Mouse (Mus musculus) cerebellum, postnatal 4 days (tissue): ENCODE results near the gene Adamtsl3.
"Not testable (repeated sequence)": the region's sequence is repeated elsewhere in the genome, so short reads cannot be mapped to it uniquely, and the experiment has no call there.

ENCODE experiments used
- DNase-seq, 2 experiments: peaks; one replicate each; pipeline ENCODE4 v3.0.0; 2022; ENCODE audit warnings: low spot score in 2 of 2, mixed read lengths in 1 of 2

Adamtsl3 gene

DNA sequence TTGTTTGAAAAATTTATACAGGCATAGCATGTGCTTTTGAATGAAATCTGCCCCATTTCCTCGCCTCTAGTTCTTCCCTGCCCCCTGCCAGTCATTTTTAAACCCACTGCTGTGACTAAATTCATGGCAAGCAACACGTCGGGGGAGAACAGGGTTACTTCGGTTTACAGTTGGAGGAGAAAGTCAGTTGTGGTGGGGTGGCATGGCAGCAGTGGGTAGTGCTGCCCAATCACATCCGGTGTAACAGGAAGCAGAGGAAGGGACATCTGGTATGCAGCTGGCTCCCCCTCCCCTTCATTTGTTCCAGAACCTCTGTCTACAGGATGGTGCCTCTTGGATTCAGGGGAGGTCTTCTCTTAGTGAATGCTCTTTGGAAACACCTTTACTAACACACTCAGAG lies 25.6 kb downstream of the Adamtsl3 start:
- no peak for DNase-seq

DNA sequence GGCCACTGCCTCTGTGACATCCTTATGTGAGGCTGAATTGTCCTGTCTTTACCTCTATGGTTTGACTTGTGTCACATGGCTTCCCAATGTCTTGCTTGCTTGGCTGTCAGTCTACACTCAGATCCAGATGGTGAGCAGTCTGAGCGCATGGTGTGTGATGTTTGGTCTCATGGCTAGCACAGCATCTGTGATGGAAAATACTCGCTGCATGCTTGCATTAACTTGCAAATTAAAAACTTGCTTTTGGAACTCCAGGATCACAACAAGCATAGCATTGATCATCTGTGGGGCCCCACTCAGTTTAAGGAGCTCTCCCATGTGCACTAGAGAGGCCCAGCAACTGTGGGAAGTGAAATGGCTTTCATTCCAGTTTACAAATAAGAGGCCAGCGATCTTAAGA lies 29.1 kb downstream of the Adamtsl3 start:
- no peak for DNase-seq

DNA sequence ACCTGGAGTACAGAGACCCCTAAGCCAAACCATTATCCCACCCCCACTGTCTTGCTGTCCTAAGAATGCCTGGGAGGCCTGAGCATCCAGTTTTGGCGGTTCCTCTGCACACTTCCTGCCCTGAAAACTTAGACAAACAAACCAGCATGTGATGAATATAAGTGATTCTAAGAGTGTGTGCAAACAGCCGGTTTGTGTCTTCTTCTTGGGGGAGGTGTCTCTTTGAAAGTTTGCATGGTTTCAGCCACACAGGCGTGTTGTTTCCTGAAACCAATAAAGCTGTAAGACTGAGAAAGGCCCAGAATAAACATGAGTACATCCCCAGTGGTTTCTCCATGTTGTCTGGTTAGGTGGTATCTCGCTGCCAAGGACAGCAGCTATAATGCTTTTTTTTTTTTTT lies 30.6 kb downstream of the Adamtsl3 start:
- no peak for DNase-seq

DNA sequence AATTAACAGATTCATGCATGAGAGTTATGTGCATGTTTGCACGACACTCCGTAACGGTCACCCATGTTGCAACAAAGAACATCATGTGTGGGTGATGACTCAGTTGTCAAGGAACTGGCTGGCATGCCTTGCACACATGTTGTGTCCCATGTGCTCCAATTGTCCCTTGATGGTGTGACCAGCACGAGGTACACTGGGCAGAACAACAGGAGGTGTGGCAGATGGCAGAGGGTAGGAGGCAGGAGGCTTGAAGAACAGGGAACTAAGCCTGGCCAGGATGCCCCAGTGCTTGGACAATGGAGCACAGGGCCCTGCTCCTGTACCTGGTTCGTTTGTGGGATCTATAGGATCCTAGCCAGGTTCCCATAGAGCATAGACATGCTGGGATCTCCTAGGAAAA lies 31.0 kb downstream of the Adamtsl3 start:
- DNase-seq = no peak

DNA sequence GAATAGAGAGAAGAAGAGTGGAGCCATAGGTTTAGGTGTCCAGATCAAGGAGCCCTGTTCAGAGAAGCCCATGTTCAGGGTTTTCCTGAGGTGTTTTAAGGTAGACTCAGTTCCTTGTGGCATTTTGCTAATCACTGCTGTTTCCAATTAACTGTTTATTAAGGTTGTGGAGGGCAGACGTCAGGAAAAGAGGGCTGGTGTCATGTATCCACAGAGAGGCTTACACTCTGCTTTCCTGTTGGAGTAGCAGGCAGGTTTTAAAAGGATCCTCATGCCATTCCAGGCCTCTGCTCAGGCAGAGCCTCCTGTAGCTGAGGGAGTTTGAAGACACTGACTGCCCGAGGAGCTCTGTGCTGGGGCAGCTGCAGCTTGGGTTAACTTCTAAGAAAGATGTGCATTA lies 32.6 kb downstream of the Adamtsl3 start:
- no peak for DNase-seq

DNA sequence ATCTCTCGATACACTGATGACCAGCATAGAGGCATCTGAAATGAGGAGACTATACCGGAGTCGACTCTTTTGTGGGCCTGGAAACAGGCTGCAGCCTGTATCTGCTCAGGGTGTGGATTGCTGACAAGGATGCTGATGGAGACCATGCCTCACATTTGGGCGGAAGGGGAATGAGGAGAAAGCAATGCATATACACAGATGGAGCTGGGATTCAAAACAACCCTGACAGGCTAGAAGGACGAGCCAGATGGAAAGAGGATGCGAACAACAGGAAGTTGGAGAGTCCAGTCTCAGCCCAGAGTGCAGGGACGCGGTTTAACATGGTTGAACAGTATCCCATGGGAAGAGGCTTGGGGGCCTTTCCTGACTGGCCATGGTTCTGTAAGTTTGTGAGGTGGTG lies 34.6 kb downstream of the Adamtsl3 start:
- no peak for DNase-seq

DNA sequence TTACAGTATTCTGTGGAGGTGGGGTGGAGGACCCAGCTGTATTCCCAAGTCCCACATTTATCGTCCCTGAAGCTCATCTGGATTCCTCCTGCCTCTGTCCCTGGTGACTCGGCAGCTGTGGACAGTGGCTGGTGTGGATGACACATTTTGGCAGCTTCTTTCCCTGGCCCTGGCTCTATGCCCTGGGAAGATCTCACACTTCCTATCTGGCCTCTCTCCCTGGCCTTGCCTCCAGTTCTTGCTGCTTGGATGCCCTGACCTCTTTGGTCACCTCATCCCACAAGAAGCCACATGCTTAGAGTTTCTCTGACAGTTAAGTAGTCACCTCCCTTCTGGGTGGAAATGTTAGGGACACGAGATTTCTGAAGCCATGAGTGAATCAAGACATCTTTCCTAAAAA lies 35.9 kb downstream of the Adamtsl3 start:
- peak in 1 of 2 experiments; percentile 10 for DNase-seq

DNA sequence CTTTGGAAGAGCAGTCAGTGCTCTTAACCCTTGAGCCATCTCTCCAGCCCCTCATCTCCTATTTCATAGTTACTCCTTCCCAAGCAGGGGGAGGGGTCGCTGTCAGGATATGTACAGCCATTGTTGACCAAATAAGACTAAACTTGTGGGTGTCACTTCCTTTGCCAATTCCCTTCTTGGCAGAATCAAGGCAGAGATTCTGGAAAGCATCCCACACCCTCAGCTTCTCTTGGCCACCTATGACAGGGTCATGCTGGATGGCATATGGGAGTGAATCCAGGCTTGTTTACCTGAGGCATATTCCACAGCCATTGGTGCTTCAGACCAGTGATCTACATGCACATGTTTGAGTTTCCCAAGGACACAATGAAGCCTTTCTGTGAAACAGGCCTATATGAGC lies 42.8 kb downstream of the Adamtsl3 start:
- no peak for DNase-seq

DNA sequence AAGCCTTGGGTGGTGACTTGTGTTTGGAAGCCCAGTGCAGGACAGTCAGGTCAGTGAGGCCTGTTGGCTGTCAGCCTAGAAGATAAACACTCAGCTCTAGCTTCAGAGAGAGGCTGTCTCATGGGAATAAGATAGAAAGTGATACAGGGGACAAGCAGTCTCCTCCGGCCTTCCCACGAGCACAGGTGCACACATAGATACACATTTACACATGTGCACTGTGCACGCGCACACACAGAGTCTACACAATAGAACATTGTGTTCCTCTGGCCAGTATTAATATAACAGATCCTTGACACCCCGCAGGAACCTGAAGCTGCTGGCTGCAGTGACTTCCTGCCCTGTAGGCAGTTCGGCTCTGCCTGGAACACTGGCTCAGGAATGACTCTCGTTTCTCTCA lies 44.3 kb downstream of the Adamtsl3 start:
- DNase-seq = no peak

DNA sequence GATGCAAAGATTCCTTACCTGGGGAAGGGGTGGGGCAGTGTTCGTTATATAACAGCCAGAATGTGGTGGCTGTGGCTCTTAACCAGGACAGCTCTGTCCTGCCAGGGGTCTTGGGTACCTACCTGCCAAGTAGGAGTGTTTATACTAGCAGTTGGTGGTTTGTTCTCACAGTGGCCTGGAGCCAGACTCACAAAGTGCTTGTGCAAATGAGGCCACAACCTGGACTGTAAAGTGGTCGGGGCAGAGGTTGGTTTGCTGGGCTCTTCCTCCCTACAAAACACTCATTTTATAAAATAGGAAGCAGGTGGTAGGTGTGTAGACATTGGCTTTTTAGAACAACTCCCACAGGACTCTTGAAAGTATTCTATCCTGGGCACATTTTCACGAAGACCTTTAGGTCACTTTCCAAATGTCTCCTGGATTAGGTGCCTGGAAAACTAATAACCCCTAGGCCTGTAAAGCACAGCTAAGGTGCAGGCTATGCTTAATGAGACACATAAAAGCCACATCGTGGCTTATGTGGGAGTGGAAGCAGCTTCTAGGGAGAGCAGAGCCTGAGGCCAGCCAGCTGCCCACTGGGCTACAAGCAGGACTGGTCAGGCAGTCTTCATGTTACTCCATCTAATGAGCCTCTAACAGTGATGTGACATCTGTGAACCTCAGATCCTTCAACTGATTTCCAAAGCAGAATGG lies 47.5 kb downstream of the Adamtsl3 start:
- no peak for DNase-seq

DNA sequence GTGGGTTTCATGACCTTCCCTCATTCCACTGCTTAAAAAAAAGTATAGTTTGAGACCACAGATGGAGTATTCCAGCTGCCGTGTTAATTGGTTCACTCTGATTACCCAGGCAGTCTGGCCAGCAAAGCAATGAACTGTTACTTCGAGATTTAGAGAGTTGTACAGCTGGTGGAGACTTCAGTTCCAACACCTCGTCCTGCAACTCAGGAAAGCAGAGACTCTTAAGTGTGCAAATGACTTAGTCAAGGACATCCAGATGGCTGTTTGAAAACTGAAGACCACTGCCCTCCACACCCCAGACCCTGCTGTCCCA lies 48.0 kb downstream of the Adamtsl3 start:
- no peak for DNase-seq

DNA sequence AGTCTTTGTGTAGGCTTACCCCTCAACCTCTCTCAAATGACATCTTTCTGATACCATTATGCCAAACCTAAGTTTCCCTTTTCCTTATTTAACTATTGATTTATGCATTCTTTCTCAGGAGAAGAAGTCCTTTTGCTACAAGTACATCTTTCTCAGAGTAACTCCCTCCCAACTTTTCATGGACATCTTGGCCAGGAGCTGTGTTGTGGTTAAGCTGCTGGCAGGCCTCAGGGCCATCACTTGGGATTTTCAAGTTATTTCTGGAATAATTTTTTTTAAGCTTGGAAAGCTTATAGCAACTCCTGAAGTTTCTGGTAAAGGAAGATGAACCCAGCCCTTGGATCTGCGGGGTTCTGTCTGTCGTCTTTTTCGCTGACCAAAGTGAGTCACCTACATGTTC lies 51.6 kb downstream of the Adamtsl3 start:
- no peak for DNase-seq

DNA sequence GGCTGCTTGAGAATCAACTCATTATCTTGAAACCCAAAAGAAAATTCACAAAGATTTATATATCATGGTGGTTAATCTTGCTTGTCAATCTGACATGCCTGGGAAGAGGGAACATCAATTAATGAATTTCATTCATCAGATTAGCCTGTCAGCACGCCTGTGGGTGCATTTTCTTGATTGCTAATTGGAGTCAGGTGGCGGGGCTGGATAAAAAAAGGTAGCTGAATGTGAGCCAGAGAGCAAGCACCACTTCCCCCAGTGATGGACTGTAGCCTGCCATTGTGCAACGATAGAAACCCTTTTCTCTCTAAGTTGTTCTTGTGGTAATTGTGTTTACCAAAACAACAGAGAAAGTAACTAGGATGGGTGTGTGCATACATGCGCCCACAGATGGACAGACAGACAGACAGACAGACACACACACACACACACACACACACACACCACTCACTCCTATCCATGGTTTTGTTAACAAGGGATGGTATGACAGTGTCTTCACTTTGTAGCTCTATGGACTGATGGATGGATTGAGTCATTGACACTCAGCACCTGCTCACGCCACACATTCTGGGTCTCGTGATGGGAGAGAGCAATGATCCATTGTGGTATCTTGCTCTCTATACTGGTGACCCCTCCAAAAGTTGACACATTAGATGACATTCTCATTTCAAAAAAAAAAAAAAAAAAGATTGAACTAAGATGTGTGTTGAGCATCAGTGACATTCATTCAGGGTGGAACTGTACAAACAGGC lies 59.1 kb downstream of the Adamtsl3 start:
- DNase-seq = no peak

DNA sequence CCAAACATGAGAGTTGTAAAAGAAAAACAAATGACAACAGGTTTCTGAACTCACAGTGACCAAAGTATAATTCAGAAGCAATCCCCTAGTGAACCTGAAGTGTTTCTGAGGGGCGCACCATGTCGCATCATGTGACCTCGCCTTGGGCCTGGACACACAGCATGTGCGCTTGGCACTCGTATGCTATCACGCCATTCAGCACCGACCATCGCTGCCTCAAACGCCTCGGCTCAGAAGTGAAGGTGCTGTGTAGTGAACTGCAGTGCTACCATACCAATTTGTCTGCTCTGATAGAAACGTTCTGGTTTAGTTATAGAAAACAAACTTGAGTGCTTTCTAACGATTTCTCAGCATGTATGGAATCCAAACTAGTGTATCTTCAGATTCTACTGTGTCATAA lies 59.7 kb downstream of the Adamtsl3 start:
- no peak for DNase-seq

DNA sequence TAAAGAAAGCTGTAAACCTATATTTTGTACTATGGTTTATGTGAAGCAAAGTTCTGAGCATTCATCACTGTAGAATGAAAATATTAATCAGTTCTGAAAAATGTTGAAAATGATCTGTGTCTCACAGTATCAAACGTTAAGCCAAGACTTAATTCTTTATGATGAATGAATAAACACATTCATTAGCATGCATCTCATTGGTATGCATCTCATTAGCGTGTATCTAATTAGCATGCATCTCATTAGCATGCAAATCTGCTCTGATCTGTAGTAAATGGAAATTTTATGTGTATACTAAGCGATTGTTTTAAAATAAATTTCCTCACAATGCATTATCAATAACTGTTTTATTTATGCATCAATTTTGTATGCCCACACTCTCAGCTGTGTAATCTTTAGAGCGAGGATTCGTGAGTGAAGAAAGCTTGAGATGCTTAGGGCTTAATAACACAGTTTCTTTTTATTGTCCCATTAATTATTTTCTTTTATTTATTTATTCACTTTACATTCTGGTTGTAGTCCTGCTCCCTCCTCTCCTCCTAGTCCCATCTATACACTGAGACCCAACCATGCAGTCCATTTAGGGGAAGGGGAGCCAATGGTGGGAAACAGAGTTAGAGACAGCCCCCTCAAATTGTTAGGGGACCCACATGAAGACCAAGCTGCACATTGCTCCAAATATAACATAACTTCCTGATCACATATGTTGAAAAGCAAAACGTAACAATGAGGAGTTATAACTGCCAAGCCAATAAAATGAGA lies 60.4 kb downstream of the Adamtsl3 start:
- DNase-seq = no peak

DNA sequence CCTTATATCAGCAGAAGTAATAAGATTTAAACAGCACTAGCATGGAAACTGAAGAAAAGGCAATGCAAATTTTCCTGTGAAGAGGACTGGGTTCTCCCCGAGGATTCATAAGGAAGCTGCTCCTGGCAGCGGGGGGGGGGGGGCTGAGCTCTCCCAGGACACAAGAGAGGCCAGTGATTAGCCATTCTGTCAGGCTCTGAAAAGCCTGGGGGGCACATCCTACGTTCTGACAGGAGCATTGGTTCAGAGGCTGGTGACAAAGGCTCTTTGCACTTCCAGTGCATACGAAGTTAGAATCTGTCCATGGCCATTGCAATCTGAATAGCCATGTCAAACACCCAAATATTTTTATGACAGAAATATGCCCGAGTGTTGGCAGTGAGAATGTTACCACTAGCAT lies 61.4 kb downstream of the Adamtsl3 start:
- no peak for DNase-seq

DNA sequence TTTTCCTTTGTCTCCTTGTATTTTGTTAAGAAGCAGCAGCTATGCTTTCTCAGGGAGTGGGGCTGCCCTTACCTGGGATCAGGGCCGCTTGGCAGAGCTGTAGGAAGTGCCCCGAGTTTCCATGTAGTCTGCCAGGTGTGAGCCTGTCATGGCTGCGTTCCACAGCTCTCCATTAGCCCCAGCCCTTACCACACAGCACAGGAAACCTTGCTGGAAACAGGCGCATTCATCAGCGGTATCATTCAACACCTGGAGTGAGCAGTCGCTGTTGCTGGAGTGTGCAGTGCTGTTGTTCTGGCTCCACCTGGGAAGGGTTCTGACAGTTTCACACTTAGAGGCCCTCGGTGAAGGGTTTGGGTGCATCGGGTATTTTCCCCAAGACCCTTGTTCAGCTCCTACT lies 62.1 kb downstream of the Adamtsl3 start:
- no peak for DNase-seq

DNA sequence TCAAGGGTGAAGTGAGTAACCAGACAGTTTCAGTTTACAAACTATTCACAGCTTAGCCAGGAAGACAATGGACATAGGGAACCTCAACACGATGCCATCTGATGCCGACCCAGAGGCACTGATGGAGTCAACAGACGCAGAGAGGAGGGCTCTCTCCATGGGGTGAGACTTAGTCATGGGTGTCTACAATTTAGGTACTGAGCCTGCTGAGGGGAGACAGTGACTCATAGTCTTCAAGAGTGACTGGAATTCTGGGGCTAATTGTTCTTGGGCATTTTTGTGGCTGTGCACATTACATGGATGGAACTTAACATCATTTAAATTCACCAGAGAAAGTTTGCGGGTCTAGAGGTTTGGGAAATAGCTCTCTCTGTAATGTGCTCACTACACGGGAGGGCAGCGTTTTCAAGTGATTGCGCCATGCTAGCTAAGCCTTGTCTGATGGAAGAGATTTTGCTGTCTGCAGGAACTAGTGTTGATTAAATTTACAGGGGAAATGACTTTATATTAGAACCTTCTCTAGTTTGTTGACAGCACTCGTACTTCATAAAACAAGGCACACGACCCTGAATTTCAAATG lies 70.1 kb downstream of the Adamtsl3 start:
- DNase-seq = no peak

DNA sequence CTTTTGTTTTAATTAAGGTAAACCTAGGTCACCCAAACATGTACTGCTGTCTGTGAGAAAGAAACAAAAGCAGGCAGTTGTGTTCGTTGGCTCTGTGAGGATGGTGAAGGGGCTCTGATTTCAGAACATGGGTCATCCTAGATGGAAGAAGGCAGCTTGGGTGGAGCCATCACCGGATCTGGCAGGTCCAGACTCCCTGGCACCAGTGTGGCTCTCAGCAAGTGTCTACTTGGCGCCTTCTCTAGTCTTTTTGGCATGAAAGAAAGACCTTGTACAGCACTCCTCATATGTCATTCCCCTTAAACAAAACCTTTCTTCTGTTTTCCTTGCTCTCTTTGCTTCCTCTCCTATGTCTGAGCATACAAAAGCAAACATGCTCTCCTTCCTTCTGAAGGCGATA lies 75.5 kb downstream of the Adamtsl3 start:
- DNase-seq = no peak

DNA sequence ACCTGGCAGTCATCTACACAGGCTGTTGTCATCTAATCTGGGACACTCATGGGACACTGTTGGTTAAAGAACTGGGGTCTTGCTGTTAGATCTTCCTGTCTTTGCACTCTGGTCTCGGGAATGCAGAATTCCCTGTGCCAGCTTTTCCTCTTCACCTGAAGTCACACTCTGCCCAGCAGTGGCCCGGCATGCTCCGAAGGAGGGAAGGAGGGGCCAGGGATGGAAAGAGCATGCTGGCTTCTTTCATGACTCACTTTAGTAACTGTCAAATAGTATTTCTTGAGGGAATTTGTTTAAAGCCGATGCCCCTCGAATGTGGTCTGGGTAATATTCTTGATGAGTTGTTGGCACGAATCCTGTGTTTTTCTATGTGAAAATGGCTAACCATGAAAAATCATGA lies 81.2 kb downstream of the Adamtsl3 start:
- no peak for DNase-seq

DNA sequence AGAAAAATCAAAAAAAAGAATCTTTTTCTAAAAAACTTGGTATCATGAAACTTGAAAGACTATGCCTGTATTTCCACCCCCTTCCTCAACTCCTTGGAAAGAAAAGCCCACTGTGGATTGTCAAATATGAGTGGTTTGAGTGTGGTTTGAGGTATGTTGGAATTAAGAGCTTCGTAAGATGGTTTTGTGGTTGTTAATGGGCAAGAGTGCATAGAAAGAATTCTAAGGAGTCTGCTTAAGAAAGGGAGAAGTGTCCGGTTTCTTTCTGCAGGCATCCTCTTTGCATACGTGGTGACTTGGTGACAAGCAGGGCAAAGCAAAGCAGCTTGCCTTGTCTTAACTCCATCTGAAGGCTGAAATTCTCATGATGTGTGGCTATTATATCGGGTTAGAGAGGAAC lies 81.6 kb downstream of the Adamtsl3 start:
- no peak for DNase-seq

DNA sequence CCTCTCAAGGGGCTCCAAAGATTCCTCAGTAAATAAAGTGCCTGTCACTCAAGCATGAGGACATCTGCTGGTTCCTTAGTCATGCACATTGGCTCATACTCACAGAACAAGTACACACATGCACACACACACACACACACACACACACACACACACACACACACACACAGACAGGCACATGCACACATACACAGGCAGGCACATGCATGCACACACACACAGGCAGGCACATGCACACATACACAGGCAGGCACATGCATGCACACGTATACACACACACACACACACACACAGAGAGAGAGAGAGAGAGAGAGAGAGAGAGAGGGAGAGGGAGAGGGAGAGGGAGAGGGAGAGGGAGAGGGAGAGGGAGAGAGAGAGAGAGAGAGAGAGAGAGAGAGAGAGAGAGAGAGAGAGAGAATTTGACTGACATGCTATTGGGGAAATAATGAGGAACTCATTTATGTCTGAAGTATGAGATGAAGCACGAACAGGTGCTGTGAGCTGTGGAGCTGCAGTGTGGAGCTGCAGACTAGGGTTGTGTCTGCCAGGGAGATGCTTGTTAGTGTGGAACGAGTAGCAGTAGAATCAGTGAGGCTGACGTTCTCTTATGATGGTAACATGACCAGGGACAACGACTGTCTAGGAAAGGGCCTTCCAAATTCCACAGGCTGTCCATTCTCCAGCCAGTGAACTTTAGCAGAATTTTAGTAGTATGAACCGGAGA lies 85.0 kb downstream of the Adamtsl3 start:
- not testable (repeated sequence) for DNase-seq
